Mouse (Mus musculus) lung, adult 2 months (tissue): ENCODE data around the gene E130114P18Rik.

ENCODE experiments used
- CTCF ChIP-seq: fragments of 200-500 bp; IDR thresholded peaks from 2 replicates; pipeline ENCODE4 v1.5.1; 2011; ENCODE audit warnings: mild to moderate bottlenecking, low read length, control low read depth; ENCODE audit not compliant: insufficient read depth
- POLR2A ChIP-seq: fragments of 200-500 bp; IDR thresholded peaks from 2 replicates; pipeline ENCODE4 v1.6.1; 2011; ENCODE audit warnings: low read depth, mild to moderate bottlenecking, control low read depth, low read length, borderline replicate concordance; ENCODE audit errors: extremely low read depth

- TF ChIP-seq POLR2A (no peak), CTCF (no peak)
These were observed 2.8 kb downstream of the E130114P18Rik start for GRCm38 (mm10) chr4:97775059-97775458.
